Mouse (Mus musculus) adrenal gland, postnatal 4 days (tissue): ENCODE measurements at regions not wholly inside any gene's neighbourhood (a gene's known extent, or its start where the extent isn't known, plus 50 kb on each side); places are given as distances from the start of the nearest gene placed in this dataset.

Experiments used
- DNase-seq, 2 experiments: peaks; one replicate each; pipeline ENCODE4 v3.0.0; 2021 to 2022; ENCODE audit warnings: low spot score in 2 of 2, mixed read lengths in 2 of 2

DNA sequence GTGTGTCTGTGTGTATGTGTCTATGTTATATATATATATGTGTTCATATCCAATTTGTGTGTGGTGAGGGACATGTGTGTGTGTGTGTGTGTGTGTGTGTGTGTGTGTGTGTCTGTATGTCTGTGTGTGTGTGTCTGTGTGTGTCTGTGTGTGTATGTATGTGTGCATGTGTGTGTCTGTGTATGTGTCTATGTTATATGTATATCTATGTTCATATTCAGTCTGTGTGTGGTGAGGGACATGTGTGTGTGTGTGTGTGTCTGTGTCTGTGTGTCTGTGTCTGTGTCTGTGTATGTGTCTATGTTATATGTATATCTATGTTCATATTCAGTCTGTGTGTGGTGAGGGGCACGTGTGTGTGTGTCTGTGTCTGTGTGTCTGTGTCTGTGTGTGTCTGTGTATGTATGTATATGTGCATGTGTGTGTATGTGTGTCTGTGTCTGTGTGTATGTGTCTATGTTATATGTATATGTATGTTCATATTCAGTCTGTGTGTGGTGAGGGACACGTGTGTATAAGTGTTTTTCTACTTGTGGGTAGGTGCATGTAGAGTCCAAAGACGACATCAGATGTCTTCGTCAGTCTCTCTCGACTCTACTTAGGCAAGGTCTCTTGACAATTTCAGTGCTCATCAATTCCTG lies 370.5 kb upstream of the Slc7a11 start:
- DNase-seq: no peak

DNA sequence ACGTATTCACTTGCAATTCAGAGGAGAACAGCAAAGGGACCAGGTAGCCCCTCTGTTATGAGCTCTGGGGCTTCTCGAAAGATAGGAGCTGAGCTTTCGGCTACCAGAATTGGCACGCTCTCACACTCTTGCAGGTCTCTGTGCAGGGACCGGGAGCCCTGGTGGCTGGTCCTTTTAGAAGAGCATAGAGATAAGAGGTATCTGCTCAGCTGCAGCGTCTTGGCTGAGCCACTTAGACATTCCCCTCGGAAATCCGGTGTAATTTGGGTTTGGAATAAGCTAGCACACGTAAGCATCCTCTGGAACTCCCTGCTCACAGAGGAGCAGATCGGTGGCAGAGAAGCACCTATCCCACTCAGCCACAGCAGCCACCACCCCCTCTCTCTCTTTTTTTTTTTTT lies 372.3 kb upstream of the Slc7a11 start:
- DNase-seq: no peak

DNA sequence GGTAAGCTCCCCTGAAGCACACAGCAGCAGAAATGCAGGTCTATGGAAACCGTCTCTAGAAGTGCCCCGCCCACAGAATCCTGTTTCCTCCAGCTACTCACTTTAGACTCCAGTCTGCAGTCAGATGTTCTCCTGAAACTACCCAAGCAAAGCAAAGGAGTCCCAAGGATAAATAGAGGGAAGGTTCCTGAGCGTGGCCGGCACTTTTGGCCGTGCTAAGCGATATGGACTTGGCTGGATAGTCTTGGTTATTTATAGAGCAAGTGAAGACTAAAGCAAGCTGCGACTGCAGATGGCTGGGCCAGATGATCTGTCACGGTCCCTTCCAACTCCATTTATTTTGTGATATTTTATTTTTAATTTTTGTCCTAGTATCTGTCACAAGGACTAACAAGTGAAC lies 373.1 kb upstream of the Slc7a11 start:
- DNase-seq: no peak

DNA sequence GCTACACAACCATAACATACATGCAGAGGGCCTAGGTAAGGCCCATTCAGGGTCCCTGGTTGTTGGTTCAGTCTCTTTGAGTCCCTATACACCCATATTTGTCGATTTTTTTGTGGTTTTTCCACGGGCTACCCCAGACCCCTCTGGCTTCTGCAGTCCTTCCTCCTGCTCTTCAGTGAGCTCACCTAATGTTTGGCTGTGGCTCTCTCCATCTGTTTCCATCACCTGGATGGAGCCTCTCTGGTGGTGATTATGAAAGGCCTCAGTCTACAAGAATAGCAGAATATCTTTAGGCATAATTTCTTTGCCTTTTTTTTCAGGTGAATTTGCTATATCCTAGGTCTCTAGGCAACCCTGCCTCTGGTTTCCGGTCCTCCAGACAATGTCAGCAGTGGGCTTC lies 373.9 kb upstream of the Slc7a11 start:
- DNase-seq: no peak

DNA sequence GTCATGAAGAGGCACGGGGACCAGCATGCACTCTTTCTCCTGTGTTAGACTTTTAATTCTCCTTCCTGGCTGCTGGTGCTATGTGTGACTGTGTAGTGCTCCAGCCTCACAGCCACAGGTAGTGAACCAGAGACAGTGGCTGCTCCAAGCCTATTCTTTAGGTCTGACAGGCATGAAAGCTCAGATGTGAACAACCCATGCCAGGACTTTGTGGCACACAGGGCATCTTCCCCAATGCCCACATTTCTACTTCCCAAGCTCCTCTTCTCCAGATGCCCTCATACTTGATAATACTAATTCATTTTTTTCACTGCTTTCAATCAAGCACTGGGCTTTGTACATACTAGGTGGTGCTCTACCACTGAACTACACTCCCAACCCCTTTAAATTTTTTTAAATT lies 377.4 kb upstream of the Slc7a11 start:
- no peak for DNase-seq

DNA sequence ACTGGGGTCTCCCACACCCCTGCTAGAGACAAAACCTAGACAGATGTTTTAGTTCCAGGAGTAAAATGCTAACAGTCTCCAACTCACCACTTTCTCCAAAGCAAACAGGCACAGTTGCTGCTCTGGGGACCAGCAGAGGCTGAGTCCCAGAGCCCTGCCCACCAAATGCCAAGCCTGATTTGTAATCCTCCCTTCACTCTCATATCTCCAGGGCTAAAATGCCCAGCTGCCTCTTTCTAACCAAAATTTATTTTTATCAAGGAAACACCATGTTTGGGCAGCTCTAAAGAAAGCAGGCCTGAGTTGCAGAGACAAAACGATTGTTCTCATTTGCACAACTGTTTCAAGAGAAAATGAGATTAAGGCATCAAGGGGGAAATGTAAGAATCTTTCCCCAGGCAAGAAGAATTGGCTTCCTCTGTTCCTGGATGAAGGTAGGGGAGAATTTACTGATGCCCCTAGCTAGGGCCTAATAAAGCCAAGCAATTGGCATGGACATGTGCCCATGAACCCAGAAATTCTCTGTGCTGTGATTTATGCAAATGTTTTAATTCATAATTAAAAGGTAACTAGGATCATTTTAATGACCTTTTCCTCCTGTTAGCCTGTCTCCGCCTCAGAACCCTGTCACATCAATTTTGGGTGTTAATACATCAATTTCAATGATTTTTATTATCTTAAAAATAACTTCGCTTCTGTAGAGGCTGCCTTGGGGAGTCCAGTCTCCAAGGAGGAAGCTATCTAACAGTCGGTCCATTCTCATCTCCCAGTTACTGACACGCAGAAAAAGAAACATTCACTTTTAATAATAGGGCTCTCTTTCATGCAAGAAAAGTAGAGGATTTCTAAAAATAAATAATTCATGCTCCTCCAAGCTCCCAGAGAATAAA lies 382.4 kb upstream of the Slc7a11 start:
- no peak for DNase-seq

DNA sequence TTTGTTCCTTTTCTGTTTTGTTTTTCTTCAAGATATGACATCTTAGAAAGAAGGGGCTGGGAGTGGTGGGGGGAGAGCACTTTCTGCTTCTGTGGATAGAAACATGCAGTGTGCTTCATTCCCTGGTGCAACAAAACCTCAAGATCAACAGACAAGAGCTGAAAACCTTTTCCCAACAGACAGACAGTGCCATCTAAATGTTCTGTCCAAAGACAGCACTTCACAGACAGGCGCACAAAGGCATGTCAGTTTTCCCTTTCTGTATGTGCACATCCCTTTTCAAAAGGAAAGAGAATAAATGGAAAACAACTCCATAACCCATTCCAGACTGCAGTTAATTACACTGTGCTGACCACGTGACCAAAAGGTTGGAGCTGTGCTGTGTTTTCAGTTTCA lies 383.0 kb upstream of the Slc7a11 start:
- no peak for DNase-seq

DNA sequence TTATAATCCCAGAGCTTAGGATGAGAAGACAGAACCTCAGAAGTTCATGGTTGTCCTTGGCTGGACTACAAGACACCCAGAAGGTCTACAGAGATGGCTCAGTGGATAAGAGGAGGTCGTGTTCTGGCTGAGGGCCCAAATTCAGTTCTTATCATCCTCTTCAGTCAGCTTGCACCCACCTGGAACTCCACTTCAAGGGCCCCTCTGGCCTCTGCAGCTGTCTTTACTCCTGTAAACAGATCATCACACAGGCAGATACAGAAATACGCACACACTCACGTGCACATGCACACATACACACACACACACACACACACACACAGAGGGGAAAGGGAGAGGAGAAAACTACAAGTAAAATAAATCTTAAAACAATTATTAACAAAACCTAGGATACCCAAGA lies 385.8 kb upstream of the Slc7a11 start:
- no peak for DNase-seq

DNA sequence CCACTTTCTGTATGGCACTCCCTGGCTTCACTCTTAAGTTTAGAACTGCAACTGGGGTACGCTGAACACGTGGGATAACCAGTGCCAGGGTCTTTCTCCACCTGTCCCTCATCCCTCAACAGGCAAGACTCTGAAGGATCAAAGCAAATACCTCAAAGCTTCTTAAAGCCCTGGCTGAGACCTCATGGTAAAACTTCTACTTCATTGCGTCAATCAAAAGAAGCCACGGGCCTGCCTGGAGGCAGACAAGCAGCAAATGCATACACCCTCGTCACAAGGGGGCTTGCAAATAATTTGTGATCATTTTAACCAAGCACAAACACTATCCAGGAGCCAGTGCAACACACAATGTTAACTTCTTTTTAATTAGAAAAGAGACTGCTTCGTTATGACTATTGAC lies 387.0 kb upstream of the Slc7a11 start:
- DNase-seq: no peak

DNA sequence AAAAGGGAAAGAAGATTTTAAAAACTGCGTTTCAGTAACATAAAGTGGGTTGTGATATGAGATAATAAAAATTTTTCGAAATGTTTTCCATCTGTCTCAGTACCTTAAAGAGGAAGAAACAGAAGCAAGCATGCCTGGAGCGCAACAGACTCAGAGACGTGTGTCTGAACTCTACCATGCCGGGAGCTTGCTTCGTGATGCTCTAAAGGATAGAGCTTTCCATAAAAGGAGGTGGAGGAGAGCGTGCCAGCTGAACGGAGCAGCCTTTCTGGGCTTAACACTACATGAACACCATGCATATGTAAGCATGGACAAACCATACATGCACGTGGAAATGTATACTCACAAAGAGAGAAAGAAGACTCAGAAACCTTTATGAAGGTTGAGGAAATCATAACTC lies 387.5 kb upstream of the Slc7a11 start:
- no peak for DNase-seq

DNA sequence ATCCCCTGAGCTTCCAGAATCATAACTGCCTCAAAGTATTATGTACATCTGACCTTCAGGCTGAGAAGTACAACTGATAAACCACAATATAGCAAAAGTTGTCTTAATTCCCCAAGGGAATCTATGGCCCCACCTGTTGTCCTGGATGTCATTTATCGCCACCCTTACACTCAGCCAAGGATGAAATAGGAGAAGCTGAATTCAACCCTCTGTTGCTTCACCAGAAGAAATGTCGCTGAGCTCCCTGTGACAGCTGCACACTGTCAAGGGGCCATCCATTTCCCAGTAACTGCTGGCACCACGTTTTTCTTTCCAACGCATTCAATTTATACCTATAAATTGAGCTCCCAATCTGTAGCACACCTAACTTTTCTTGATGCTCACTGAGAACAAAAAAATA lies 382.0 kb upstream of the Noct start:
- DNase-seq: no peak

DNA sequence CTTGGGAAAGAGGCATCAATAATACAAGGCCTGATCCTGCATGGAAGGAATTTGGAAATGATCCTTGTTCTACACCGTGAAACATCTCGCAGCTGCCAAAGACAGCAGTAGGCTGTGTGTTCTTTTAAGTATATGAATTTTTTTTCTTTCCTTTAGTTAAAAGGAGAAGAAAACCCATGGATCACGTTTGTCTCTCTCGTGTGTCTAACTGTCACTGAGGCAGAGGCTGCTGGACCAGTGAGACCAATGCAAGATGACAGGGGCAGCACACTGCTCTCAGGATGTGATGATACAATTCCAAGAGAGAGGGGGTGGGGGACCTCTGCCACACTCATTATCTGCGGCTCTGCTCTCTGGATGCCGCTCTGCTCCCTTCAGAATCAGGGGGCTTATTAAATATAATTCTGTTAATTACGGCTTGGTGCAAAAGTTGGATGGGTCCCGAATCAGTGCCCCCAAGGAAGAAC lies 379.4 kb upstream of the Noct start:
- no peak for DNase-seq

DNA sequence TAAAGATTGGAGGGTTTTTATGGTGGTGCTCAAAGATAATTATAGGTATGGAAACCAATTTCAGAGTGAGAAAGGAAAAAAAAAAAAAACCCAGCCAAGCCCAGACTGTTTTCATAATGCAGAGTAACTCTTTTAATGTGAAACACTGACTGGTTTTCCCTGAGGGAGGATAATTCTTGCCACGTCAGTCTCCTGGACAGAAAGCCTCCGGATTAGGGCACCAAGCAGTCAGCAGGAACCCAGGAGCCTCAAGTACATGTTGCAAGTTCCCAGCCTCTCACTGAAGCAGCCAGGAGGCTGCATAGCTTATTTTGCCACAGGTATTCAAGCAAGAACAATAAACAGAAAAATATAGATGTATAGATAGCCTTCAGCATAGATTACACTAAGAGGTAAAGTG lies 378.9 kb upstream of the Noct start:
- DNase-seq: no peak

DNA sequence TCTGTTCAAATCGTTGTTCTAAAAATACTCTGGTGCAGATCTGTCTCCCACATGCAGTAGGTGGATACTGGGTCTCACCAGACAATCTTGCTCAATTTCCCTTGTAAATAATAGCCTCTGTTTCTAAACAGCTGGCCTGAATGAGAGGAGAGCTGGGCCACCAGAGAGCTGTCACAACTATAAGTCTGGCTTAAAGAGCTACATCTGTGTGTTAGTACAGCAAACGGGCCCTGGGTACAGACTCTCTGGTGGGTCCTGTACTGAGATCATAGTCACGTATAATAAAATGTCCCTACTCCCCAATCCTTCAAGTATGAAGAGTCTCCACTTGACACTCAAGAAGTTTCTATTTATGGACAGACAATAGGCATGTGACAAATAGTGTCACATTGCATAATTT lies 375.7 kb upstream of the Noct start:
- no peak for DNase-seq

DNA sequence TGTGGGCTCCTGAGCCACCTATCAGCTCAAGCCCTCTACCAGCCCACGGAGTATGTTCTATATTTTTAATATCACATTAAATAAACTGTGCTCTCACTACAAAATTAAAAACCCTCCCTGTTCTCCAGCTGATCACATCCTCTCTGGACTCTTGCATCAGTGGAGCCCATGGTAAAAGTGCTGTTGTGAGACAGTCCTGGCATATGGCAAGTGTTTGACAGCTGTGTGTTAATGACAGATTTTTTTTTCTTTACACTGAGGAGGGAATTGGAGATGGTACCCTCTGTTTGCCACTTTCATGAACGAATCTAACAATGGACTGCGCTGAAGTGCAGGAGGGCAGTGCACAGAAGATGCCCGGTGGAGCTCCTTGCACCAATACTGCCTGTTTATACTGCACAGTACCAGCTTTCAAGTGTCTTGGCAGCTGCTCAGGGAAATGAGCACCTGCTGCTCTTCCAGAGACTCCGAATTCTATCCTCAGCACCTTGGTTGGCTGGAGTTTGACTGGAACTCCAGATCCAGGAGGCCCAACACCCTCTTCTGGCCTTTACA lies 373.1 kb upstream of the Noct start:
- no peak for DNase-seq

DNA sequence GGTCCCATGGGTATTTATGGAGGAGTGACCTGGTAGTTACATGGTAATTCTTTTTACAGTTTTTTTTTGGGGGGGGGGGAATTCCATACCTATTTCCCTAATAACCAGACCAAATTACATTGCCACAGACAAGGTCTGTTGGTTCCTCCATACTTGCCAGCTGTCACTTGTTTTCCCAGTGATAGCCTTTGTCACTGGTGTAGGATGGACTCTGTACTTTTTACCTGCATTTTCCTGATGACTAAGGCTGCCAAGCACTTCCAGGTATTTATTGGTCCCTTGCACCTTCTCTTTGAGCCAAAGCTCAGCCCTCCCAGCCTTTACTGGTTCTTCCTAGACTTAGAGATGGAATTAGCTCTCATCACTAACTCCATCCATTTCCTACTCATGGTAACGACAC lies 357.1 kb upstream of the Noct start:
- no peak for DNase-seq

DNA sequence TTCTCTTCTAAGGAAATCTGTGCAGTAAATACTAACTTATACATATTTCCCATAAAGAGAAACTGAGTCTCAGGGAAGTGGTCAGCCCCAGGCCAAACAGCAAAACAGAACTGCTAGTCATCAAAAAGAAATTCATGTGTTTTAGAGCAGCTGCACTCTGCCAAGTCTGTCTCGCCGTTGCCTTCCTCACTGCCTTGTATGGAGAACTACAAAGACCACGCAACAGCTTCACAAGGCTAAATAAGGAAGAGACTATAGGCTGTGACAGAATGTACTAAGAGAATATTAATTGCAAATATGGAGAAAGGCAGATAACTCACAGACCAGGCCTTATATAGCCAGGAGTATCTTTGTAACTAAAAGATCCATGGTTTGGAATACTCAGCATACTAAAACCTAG lies 355.0 kb upstream of the Noct start:
- no peak for DNase-seq

DNA sequence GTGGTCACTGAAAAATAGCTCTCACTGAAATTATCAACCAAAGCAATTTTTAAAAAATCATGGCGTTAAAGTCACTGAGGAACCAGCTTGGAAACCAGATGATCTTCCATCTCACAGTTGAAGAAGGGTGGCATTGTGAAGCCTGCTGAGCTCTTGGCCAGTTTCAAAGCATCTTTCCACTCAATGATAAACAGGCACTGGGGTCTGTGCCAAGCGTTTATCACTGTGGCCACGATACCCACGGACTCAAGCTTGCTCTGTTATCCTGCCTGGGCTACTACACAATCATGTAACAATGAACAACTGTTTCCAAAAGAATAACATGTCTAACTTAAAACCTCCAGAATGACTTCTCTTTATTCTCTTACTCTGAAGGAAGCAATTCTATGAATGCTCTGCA lies 345.2 kb upstream of the Noct start:
- DNase-seq: no peak

DNA sequence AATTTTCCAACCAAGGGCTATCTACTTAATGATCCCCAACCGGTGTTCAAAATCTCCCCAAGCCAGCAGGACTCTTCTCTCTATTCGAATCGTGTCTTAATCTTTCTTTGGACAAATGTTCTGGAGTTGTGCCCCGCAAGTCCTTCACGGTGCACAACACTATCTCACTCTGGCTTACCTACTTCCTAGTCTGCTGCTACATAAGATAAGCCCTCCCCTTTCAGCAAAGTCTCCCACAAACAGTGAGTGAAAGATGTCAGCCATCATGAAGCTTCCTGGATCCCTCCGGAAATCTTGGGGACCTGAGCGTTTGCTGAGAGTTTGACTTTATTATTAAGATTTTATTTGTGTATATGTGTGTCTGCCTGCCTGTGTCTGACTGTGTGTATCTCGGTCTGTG lies 344.7 kb upstream of the Noct start:
- no peak for DNase-seq

DNA sequence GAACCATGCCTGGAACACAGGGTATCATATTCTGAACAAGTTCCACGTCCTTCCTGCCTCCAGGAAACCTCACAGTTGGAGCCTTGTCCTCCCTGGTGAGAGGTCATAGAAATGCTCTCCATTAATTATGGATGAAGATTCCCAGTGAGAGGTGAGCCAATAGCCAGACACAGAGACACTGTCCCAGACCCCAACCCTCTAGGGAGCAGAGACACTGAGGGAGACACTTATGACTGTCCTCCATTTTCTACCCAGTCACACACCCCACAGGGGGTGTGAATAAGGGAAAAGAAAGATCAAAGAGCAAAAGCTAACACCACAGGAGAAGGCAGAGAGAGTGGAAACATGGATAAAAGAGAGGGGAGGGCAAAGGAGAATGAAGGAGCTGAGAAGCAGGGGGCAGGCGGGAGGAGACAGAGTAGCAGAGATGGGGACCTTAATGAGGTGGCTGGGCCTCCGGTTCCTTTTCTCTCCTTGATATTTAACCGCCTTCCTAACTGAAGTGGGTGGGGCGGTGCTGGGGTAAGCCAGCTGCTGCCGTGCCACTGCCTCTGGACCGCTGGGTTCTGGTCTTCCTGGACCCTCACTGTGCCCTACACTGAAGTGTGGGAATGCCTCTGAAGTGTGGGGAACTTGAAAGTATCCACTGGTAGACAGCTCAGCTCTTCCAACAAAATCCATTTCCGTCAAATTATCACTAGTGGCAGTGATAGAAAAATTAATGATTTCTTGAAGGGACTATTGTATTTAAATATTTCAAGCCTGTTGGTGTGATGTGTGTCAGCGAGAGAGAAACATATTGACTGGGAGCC lies 342.6 kb upstream of the Noct start:
- DNase-seq: no peak

DNA sequence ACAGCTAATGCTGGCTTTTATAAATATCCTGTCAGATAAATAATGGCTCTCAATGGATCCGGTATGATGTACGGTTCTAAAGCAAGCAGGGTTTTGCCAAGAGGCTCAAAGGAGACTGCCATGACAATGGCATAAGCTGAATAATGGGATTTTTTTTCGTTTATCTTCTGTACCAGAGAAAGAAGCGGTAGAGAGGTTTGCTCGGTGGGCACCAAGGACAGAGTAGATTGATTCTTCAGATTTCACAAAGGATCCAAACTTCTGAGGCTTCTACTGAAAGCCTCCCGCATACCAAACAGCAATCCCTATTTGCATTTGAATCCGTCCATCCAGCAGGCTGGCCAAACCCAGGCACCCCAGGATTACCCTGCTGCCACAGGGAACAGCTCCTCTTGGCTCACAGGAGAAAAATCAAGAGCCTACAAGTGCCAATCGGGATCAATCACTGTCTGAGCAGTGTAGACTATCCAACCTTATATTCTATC lies 342.0 kb upstream of the Noct start:
- no peak for DNase-seq

DNA sequence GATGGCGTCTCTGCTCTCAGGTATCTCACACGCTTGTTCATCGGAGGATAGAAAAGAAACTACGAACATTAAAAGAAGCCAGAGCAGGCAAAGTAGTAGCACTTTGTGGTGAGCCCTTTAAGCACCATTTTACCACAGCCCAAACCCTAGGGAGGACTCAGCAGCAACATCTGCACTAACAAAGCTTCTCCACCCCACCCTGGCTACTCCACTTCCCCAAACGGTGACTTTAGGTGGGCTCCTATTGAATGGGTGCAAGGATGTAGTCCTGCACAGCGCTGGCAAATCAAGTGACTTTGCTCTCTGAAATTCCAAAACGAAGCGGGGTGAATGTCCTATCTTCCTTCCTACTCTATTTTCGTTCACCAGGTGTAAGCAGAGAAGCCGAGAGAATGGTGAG lies 337.9 kb upstream of the Noct start:
- no peak for DNase-seq
